ENCODE assay signal across 22 mouse cellular contexts in genomic region chr11:112152051-112152450, GRCm38 (mm10).
A peak's percentile ranks its signal among the peaks of the same experiment; 100 is the strongest.
DNase-seq lines count a peak whose midpoint lies in the region; ATAC-seq and TF ChIP-seq lines count a peak whose summit lies in the region.
"Had no signal": no experiment of that assay in that cellular context is flagged by ENCODE, and none has a peak within 500 bp of the region (broad histone marks: within the 10 kb centered on the region; RNA-seq: fewer than 3 reads in every experiment).

No protein-coding gene starts in this region.

- TF ChIP-seq CTCF in liver, adult 2 months (IDR thresholded peaks at IDR 0.05; ENCODE audit: low read depth, low read length) = no peak
- TF ChIP-seq CTCF in liver, postnatal 0 days (IDR thresholded peaks at IDR 0.05; ENCODE audit: low read depth) = no peak
- TF ChIP-seq CTCF in C2C12 (IDR thresholded peaks at IDR 0.05; ENCODE audit: control insufficient read depth, insufficient read depth, insufficient read length) = no peak

- peak; percentile 1 for DNase-seq in liver, adult 2 months (ENCODE audit: extremely low read depth, low read depth, low spot score)
- no peak for DNase-seq in liver, postnatal 0 days
- no peak for DNase-seq in lung, postnatal 4 days
- DNase-seq in layer of hippocampus, postnatal 36 days = no peak
- DNase-seq: adrenal gland, adult 2 months; adrenal gland, adult 8-10 months; adrenal gland, postnatal 10 days; adrenal gland, postnatal 14 days; adrenal gland, postnatal 25 days; adrenal gland, postnatal 36 days; B cell, adult 2 months; cerebellum, adult 11 months; cerebellum, adult 11-12 months; cerebellum, adult 18-20 months; cerebellum, adult 2 months had no signal

- WGBS in liver, adult 2 months = 72% methylated on average over 3 of the region's 3 CpGs
- 75% methylated on average over 3 of the region's 3 CpGs for WGBS in liver, postnatal 0 days (ENCODE audit: insufficient replicate concordance)

- H3K27me3 ChIP-seq in liver, adult 2 months (ENCODE audit: control insufficient read depth, insufficient read depth, low read length) = no peaks in the 10 kb centered on the region
- H3K27me3 ChIP-seq in liver, postnatal 0 days (ENCODE audit: insufficient read depth, low read length) = no peaks in the 10 kb centered on the region
- no peaks in the 10 kb centered on the region for H3K27me3 ChIP-seq in C2C12 (ENCODE audit: control insufficient read depth, insufficient read depth, insufficient read length)
- no peaks in the 10 kb centered on the region for H3K27me3 ChIP-seq in myocyte (ENCODE audit: control insufficient read depth, insufficient read depth, insufficient read length)
- H3K27me3 ChIP-seq: CH12.LX, Patski had no signal

- no peaks in the 10 kb centered on the region for H3K79me3 ChIP-seq in C2C12 (ENCODE audit: low read depth)

- TF ChIP-seq EP300 in liver, postnatal 0 days (IDR thresholded peaks at IDR 0.05; ENCODE audit: low read depth) = no peak

- no peak for TF ChIP-seq POLR2A in liver, adult 2 months (IDR thresholded peaks at IDR 0.05; ENCODE audit: extremely low read depth, insufficient read depth, low read length)
- no peak for TF ChIP-seq POLR2A in myocyte (IDR thresholded peaks at IDR 0.05; ENCODE audit: insufficient read length, low read depth)

- H3K9me3 ChIP-seq in liver, postnatal 0 days (ENCODE audit: low read length) = no peaks in the 10 kb centered on the region

- H3K4me1 ChIP-seq in liver, adult 2 months (ENCODE audit: control insufficient read depth, insufficient read depth, low read length) = no peaks in the 10 kb centered on the region
- no peaks in the 10 kb centered on the region for H3K4me1 ChIP-seq in liver, postnatal 0 days (ENCODE audit: insufficient read depth)

- no peak overlapping the region for H3K9ac ChIP-seq in liver, adult 2 months (ENCODE audit: low read depth, low read length)
- H3K9ac ChIP-seq in liver, postnatal 0 days (replicated peaks) = no peak overlapping the region

- no peak for ATAC-seq in liver, postnatal 0 days
- ATAC-seq: activated CD4-positive, CD25-positive, alpha-beta regulatory T cell, adult 4 months; CD4-positive, CD25-positive, alpha-beta regulatory T cell, adult 4 months; Patski had no signal

- no peak overlapping the region for H3K4me2 ChIP-seq in liver, postnatal 0 days (ENCODE audit: low read depth, low read length)
- H3K4me2 ChIP-seq in myocyte (ENCODE audit: low read depth) = no peak overlapping the region

- H3K36me3 ChIP-seq in liver, adult 2 months (ENCODE audit: control insufficient read depth, insufficient read depth, low read length) = no peaks in the 10 kb centered on the region
- no peaks in the 10 kb centered on the region for H3K36me3 ChIP-seq in liver, postnatal 0 days (replicated peaks; ENCODE audit: insufficient read depth, low read length)
- H3K36me3 ChIP-seq in C2C12 (ENCODE audit: control insufficient read depth, insufficient read depth) (no peaks in the 10 kb centered on the region), myocyte (ENCODE audit: control insufficient read depth, insufficient read depth) (no peaks in the 10 kb centered on the region)
- H3K36me3 ChIP-seq: G1E had no signal

- no peaks in the 10 kb centered on the region for H3K79me2 ChIP-seq in liver, adult 2 months (ENCODE audit: control insufficient read depth, insufficient read depth, low read length)
- H3K79me2 ChIP-seq in C2C12 (ENCODE audit: control insufficient read depth, insufficient read depth) = no peaks in the 10 kb centered on the region
- H3K79me2 ChIP-seq in myocyte (ENCODE audit: control insufficient read depth, insufficient read depth) = no peaks in the 10 kb centered on the region

- H3K4me3 ChIP-seq in liver, adult 2 months (ENCODE audit: insufficient read depth, low read depth, low read length) = no peak overlapping the region
- H3K4me3 ChIP-seq in liver, postnatal 0 days (ENCODE audit: low read depth, low read length) = no peak overlapping the region
- H3K4me3 ChIP-seq in C2C12 (ENCODE audit: insufficient read depth, poor library complexity, severe bottlenecking) (no peak overlapping the region), myocyte (no peak overlapping the region)

- H3ac ChIP-seq in C2C12 (ENCODE audit: control insufficient read depth, insufficient read length, low read depth) = no peak overlapping the region
- no peak overlapping the region for H3ac ChIP-seq in myocyte (ENCODE audit: control insufficient read depth, insufficient read length)

- H3K27ac ChIP-seq in liver, adult 2 months (replicated peaks; ENCODE audit: insufficient read depth, low read depth, low read length) = no peak overlapping the region
- H3K27ac ChIP-seq in liver, postnatal 0 days (ENCODE audit: low read depth) = no peak overlapping the region

TF ChIP-seq in C2C12, 6 proteins besides CTCF, POLR2A, EP300 and RAD21:
- TF ChIP-seq USF1 (IDR thresholded peaks at IDR 0.05; ENCODE audit: low read depth) = no peak
- peak; percentile 69 for TF ChIP-seq CEBPB (IDR thresholded peaks at IDR 0.05; ENCODE audit: low read depth)

TF ChIP-seq in myocyte, 11 proteins besides CTCF, POLR2A, EP300 and RAD21:
- TF ChIP-seq CEBPB (IDR thresholded peaks at IDR 0.05; ENCODE audit: insufficient read depth, poor library complexity, severe bottlenecking) = peak; percentile 73
- TF ChIP-seq TCF12 (IDR thresholded peaks at IDR 0.05; ENCODE audit: insufficient read depth, poor library complexity, severe bottlenecking) = no peak
